In genomic region chr7:130887946-130888345, GRCm38 (mm10) we compare ENCODE assay signal across 11 mouse cellular contexts. TPM values are rescaled to one million over a fixed set of nuclear protein-coding genes. Genes with fewer than 3 reads are reported as not detected.
DNase-seq lines count a peak whose midpoint lies in the region; ATAC-seq and TF ChIP-seq lines count a peak whose summit lies in the region.
"Had no signal": no experiment of that assay in that cellular context is flagged by ENCODE, and none has a peak within 500 bp of the region (broad histone marks: within the 10 kb centered on the region; RNA-seq: fewer than 3 reads in every experiment).

No protein-coding gene starts in this region.

- no peak for TF ChIP-seq CTCF in cortical plate, adult 2 months (IDR thresholded peaks at IDR 0.05; ENCODE audit: extremely low read depth, insufficient read depth, low read length)

- no peak overlapping the region for H3K4me2 ChIP-seq in hindbrain, embryonic 12.5 days (replicated peaks)
- H3K4me2 ChIP-seq in hindbrain, embryonic 16.5 days (ENCODE audit: low read length): no peak overlapping the region
- H3K4me2 ChIP-seq in midbrain, embryonic 14.5 days (ENCODE audit: low read length): no peak overlapping the region
- no peak overlapping the region for H3K4me2 ChIP-seq in forebrain, embryonic 12.5 days
- H3K4me2 ChIP-seq: intestine, embryonic 15.5 days; limb, embryonic 13.5 days had no signal

- no peak overlapping the region for H3K9ac ChIP-seq in hindbrain, embryonic 12.5 days
- H3K9ac ChIP-seq in hindbrain, embryonic 16.5 days (ENCODE audit: low read depth, low read length): no peak overlapping the region
- no peak overlapping the region for H3K9ac ChIP-seq in midbrain, embryonic 14.5 days (replicated peaks; ENCODE audit: low read length)
- no peak overlapping the region for H3K9ac ChIP-seq in forebrain, embryonic 12.5 days
- H3K9ac ChIP-seq: intestine, embryonic 15.5 days; limb, embryonic 13.5 days had no signal

- no peak overlapping the region for H3K4me3 ChIP-seq in hindbrain, embryonic 12.5 days
- H3K4me3 ChIP-seq in hindbrain, embryonic 16.5 days (ENCODE audit: low read length): no peak overlapping the region
- H3K4me3 ChIP-seq in cortical plate, adult 2 months (ENCODE audit: insufficient read depth, low read length): no peak overlapping the region
- no peak overlapping the region for H3K4me3 ChIP-seq in midbrain, embryonic 14.5 days (replicated peaks; ENCODE audit: low read depth, low read length)
- H3K4me3 ChIP-seq in forebrain, embryonic 12.5 days (replicated peaks): no peak overlapping the region
- H3K4me3 ChIP-seq: forebrain, embryonic 10.5 days; intestine, embryonic 15.5 days; limb, embryonic 13.5 days had no signal

- H3K4me1 ChIP-seq in hindbrain, embryonic 12.5 days: peaks cover 7% of the 10 kb centered on the region
- peaks cover 3% of the 10 kb centered on the region; the same call in 1 of the 2 replicates for H3K4me1 ChIP-seq in hindbrain, embryonic 16.5 days (ENCODE audit: control insufficient read depth, insufficient read depth, low read depth, low read length)
- H3K4me1 ChIP-seq in cortical plate, adult 2 months (ENCODE audit: control insufficient read depth, insufficient read depth, low read length): peaks cover 18% of the 10 kb centered on the region
- H3K4me1 ChIP-seq in midbrain, embryonic 14.5 days (ENCODE audit: control insufficient read depth, insufficient read depth, low read length): no peaks in the 10 kb centered on the region
- peaks cover 6% of the 10 kb centered on the region for H3K4me1 ChIP-seq in forebrain, embryonic 12.5 days
- H3K4me1 ChIP-seq: intestine, embryonic 15.5 days had no signal

- H3K27ac ChIP-seq in hindbrain, embryonic 12.5 days: peak overlapping the region; percentile 5; the same call in 1 of the 2 replicates
- no peak overlapping the region for H3K27ac ChIP-seq in hindbrain, embryonic 16.5 days (ENCODE audit: low read depth, low read length)
- H3K27ac ChIP-seq in cortical plate, adult 2 months (ENCODE audit: insufficient read depth, low read length): peak overlapping the region; percentile 48; the same call in 1 of the 2 replicates
- H3K27ac ChIP-seq in midbrain, embryonic 14.5 days (replicated peaks; ENCODE audit: low read depth, low read length): 0 out of 2 replicates have a peak overlapping the region, but pooled peaks have one; percentile 9
- no peak overlapping the region for H3K27ac ChIP-seq in forebrain, embryonic 12.5 days
- H3K27ac ChIP-seq: forebrain, embryonic 10.5 days; intestine, embryonic 15.5 days; limb, embryonic 13.5 days had no signal

- no peaks in the 10 kb centered on the region for H3K27me3 ChIP-seq in hindbrain, embryonic 12.5 days
- H3K27me3 ChIP-seq in hindbrain, embryonic 16.5 days (replicated peaks; ENCODE audit: control insufficient read depth, insufficient read depth, low read length): no peaks in the 10 kb centered on the region
- no peaks in the 10 kb centered on the region for H3K27me3 ChIP-seq in midbrain, embryonic 14.5 days (ENCODE audit: control insufficient read depth, insufficient read depth, low read length)
- H3K27me3 ChIP-seq in forebrain, embryonic 12.5 days: peaks cover 3% of the 10 kb centered on the region; the same call in 1 of the 2 replicates
- H3K27me3 ChIP-seq: intestine, embryonic 15.5 days; limb, embryonic 13.5 days had no signal

- no peak for ATAC-seq in hindbrain, embryonic 12.5 days (ENCODE audit: low FRiP score)
- ATAC-seq in hindbrain, embryonic 16.5 days: no peak
- ATAC-seq in midbrain, embryonic 14.5 days (ENCODE audit: low FRiP score, low TSS enrichment): no peak
- no peak for ATAC-seq in forebrain, embryonic 12.5 days (ENCODE audit: low FRiP score)
- ATAC-seq: intestine, embryonic 15.5 days had no signal

- WGBS in hindbrain, embryonic 12.5 days: 27% methylated on average over 3 of the region's 3 CpGs
- WGBS in hindbrain, embryonic 16.5 days: 24% methylated on average over 3 of the region's 3 CpGs
- 5% methylated on average over 3 of the region's 3 CpGs for WGBS in midbrain, embryonic 14.5 days
- WGBS in forebrain, embryonic 12.5 days: 9% methylated on average over 3 of the region's 3 CpGs

- TF ChIP-seq POLR2A in cortical plate, adult 2 months (IDR thresholded peaks at IDR 0.05; ENCODE audit: extremely low read depth, insufficient read depth, low read length): no peak

- peaks cover 18% of the 10 kb centered on the region; the same call in 1 of the 2 replicates for H3K36me3 ChIP-seq in hindbrain, embryonic 12.5 days
- peaks cover 4% of the 10 kb centered on the region; the same call in 1 of the 2 replicates for H3K36me3 ChIP-seq in hindbrain, embryonic 16.5 days (ENCODE audit: control insufficient read depth, insufficient read depth, low read length)
- peaks cover 13% of the 10 kb centered on the region for H3K36me3 ChIP-seq in midbrain, embryonic 14.5 days (ENCODE audit: control insufficient read depth, insufficient read depth, low read length)
- peaks cover 3% of the 10 kb centered on the region for H3K36me3 ChIP-seq in forebrain, embryonic 12.5 days (replicated peaks)
- H3K36me3 ChIP-seq: intestine, embryonic 15.5 days had no signal

- H3K9me3 ChIP-seq in hindbrain, embryonic 12.5 days (replicated peaks): no peaks in the 10 kb centered on the region
- H3K9me3 ChIP-seq in hindbrain, embryonic 16.5 days (ENCODE audit: control insufficient read depth, low read length): no peaks in the 10 kb centered on the region
- no peaks in the 10 kb centered on the region for H3K9me3 ChIP-seq in midbrain, embryonic 14.5 days (ENCODE audit: control insufficient read depth, low read length)
- no peaks in the 10 kb centered on the region for H3K9me3 ChIP-seq in forebrain, embryonic 12.5 days
- H3K9me3 ChIP-seq: forebrain, embryonic 10.5 days; intestine, embryonic 15.5 days; limb, embryonic 13.5 days had no signal

- DNase-seq in R1 (ENCODE audit: low read depth, low spot score): peak; percentile 90
- DNase-seq in midbrain, embryonic 14.5 days: peak; percentile 33
- no peak for DNase-seq in embryo, embryonic 10 days (ENCODE audit: low spot score)
- DNase-seq in thymus, postnatal 0 days (ENCODE audit: low spot score): no peak

RNA-seq across cellular contexts. Expression of gene Plekha1, which starts 22.4 kb away (rescaled TPM):
- 56.5 and 59.0 TPM in 2 replicates for polyA plus RNA-seq in hindbrain, embryonic 12.5 days (2016; fragmentation: Nextera tagmentation; extraction: Ambion mirVana)
- polyA plus RNA-seq in hindbrain, embryonic 16.5 days (2015; fragmentation: Nextera tagmentation; extraction: Ambion mirVana): 59.0 and 60.4 TPM in 2 replicates
- polyA plus RNA-seq in cortical plate, adult 2 months (2012; rRNA removed): 110 and 111 TPM in 2 replicates
- 65.1 and 77.7 TPM in 2 replicates for polyA plus RNA-seq in midbrain, embryonic 14.5 days (2014; fragmentation: Nextera tagmentation; extraction: Ambion mirVana)
- polyA plus RNA-seq in thymus, postnatal 0 days (2015; fragmentation: Nextera tagmentation; extraction: Ambion mirVana): 17.6 and 20.7 TPM in 2 replicates
- polyA plus RNA-seq in forebrain, embryonic 12.5 days (2016; fragmentation: Nextera tagmentation; extraction: Ambion mirVana): 32.1 and 34.9 TPM in 2 replicates

RNA-seq across cellular contexts. Expression of gene Htra1, which starts 48.0 kb away (rescaled TPM):
- 19.0 and 23.8 TPM in 2 replicates for polyA plus RNA-seq in hindbrain, embryonic 12.5 days (2016; fragmentation: Nextera tagmentation; extraction: Ambion mirVana)
- 23.1 and 25.9 TPM in 2 replicates for polyA plus RNA-seq in hindbrain, embryonic 16.5 days (2015; fragmentation: Nextera tagmentation; extraction: Ambion mirVana)
- 159 and 171 TPM in 2 replicates for polyA plus RNA-seq in cortical plate, adult 2 months (2012; rRNA removed)
- polyA plus RNA-seq in midbrain, embryonic 14.5 days (2014; fragmentation: Nextera tagmentation; extraction: Ambion mirVana): 6.9 and 12.7 TPM in 2 replicates
- 8.4 and 9.2 TPM in 2 replicates for polyA plus RNA-seq in thymus, postnatal 0 days (2015; fragmentation: Nextera tagmentation; extraction: Ambion mirVana)
- 3.1 and 5.9 TPM in 2 replicates for polyA plus RNA-seq in forebrain, embryonic 12.5 days (2016; fragmentation: Nextera tagmentation; extraction: Ambion mirVana)

Comparison
In these comparisons a context has a peak if more than half of its experiments do, and no peak if none do; other contexts are left out.
1. H3K27ac ChIP-seq: peak in hindbrain, embryonic 12.5 days (single experiment), cortical plate, adult 2 months (single experiment) and midbrain, embryonic 14.5 days (single experiment); none in hindbrain, embryonic 16.5 days (single experiment) and forebrain, embryonic 12.5 days (single experiment).
2. DNase-seq: peak in R1 (single experiment) and midbrain, embryonic 14.5 days (single experiment); none in embryo, embryonic 10 days (single experiment) and thymus, postnatal 0 days (single experiment).